Mouse (Mus musculus) neural tube, embryonic 13.5 days (tissue): ENCODE measurements around the gene 5330417C22Rik. TPM values are rescaled to one million over a fixed set of nuclear protein-coding genes. Genes with fewer than 3 reads are reported as not detected.
A peak's percentile ranks its signal among the peaks of the same experiment; 100 is the strongest.

Experiments
- ATAC-seq: fragments of 200-750 bp; cut with Nextera tagmentation; 2 replicates; pipeline ENCODE4 v1.8.0; 2017; ENCODE audit warnings: low read depth, mild to moderate bottlenecking, moderate TSS enrichment, moderate library complexity
- H3K27ac ChIP-seq: fragments of 300-500 bp; sonication (generic); replicated peaks from 2 replicates; pipeline ENCODE4 v1.5.1; 2015; ENCODE audit warnings: moderate library complexity, mild to moderate bottlenecking, inconsistent platforms
- H3K27me3 ChIP-seq: fragments of 300-500 bp; sonication (generic); 2 replicates; pipeline ENCODE4 v1.6.1; 2015; ENCODE audit warnings: mild to moderate bottlenecking, inconsistent platforms
- H3K36me3 ChIP-seq: fragments of 300-500 bp; sonication (generic); 2 replicates; pipeline ENCODE4 v1.6.1; 2015; ENCODE audit warnings: mild to moderate bottlenecking, inconsistent platforms
- H3K4me1 ChIP-seq: fragments of 300-500 bp; sonication (generic); replicated peaks from 2 replicates; pipeline ENCODE4 v1.6.1; 2015; ENCODE audit warnings: inconsistent platforms
- H3K4me2 ChIP-seq: fragments of 300-500 bp; sonication (generic); 2 replicates; pipeline ENCODE4 v1.6.1; 2015; ENCODE audit warnings: inconsistent platforms, mild to moderate bottlenecking, moderate library complexity
- H3K4me3 ChIP-seq: fragments of 300-500 bp; sonication (generic); 2 replicates; pipeline ENCODE4 v1.5.1; 2015; ENCODE audit warnings: mild to moderate bottlenecking, inconsistent platforms
- H3K9ac ChIP-seq: fragments of 300-500 bp; sonication (generic); 2 replicates; pipeline ENCODE4 v1.6.1; 2015; ENCODE audit warnings: moderate library complexity, mild to moderate bottlenecking, inconsistent platforms
- H3K9me3 ChIP-seq: fragments of 300-500 bp; sonication (generic); 2 replicates; pipeline ENCODE4 v1.6.1; 2016; ENCODE audit warnings: inconsistent platforms
- WGBS: fragments of 180-500 bp; shearing (Covaris S2); methylation state at CpG from one replicate; pipeline ENCODE4 v1.1.7; 2015; 5-methylcytosine and 5-hydroxymethylcytosine counted together
- polyA plus RNA-seq: library from polyadenylated mRNA; unstranded; fragments of >200 nt; fragmentation: Nextera tagmentation; extraction: Ambion mirVana; gene quantifications from 2 replicates; pipeline ENCODE4 v1.2.1, GENCODE M21; 2015

The 5330417C22Rik gene
- polyA plus RNA-seq, 1 experiment from 2014 or later, result 6.9 TPM

DNA sequence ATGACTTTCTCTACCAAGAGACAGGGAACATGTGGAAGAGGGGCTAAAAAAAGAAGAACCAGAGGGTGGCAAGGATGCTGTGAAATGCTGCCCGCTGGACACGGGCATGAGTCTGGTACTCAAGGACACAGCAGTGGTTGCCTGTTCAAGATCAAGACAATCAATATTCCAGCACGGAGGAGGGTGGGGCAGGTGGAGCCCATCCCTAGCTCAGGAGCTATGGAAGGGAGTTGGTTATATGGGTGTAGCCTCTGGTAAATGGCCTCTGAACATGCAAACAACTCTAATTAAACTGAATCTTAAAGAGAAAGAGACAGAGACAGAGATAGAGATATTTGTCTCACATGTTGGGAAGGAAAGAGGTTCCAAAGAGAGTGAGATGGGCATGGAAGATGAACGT, 51.6 kb downstream of the 5330417C22Rik start:
- Histone ChIP-seq H3K36me3 (no peaks in the 10 kb centered on the region), H3K27ac (no peak overlapping the region), H3K9me3 (no peaks in the 10 kb centered on the region), H3K4me2 (no peak overlapping the region), H3K27me3 (no peaks in the 10 kb centered on the region), H3K9ac (no peak overlapping the region), H3K4me1 (no peaks in the 10 kb centered on the region), H3K4me3 (no peak overlapping the region)
- no peak for ATAC-seq
- 92% methylated on average over 4 of the region's 4 CpGs for WGBS

DNA sequence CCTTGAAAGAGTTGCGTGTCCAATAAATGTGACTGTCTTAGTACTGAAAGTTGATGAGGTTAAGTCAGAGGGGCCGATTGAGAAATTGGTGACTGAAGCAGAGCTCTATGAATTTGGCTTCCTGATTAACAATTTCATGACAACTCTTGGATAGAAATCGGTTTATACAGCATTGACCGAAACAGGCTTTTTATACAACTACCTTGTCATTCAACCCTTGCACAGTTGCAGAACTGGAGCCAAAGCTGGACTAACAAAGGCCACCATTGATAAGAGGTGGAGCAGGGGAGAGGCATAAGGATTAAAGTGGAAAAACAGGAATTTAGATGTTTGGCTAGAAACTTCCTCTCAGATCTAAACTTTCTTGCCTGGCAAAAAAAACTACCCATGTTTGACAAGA, 57.5 kb downstream of the 5330417C22Rik start:
- no peaks in the 10 kb centered on the region for H3K9me3 ChIP-seq
- ATAC-seq, result no peak
- H3K4me2 ChIP-seq, result no peak overlapping the region
- no peaks in the 10 kb centered on the region for H3K27me3 ChIP-seq
- H3K4me1 ChIP-seq, result no peaks in the 10 kb centered on the region
- no peak overlapping the region for H3K4me3 ChIP-seq
- H3K27ac ChIP-seq, result no peak overlapping the region
- no peak overlapping the region for H3K9ac ChIP-seq
- WGBS, result 88% methylated on average over 4 of the region's 4 CpGs
- no peaks in the 10 kb centered on the region for H3K36me3 ChIP-seq

DNA sequence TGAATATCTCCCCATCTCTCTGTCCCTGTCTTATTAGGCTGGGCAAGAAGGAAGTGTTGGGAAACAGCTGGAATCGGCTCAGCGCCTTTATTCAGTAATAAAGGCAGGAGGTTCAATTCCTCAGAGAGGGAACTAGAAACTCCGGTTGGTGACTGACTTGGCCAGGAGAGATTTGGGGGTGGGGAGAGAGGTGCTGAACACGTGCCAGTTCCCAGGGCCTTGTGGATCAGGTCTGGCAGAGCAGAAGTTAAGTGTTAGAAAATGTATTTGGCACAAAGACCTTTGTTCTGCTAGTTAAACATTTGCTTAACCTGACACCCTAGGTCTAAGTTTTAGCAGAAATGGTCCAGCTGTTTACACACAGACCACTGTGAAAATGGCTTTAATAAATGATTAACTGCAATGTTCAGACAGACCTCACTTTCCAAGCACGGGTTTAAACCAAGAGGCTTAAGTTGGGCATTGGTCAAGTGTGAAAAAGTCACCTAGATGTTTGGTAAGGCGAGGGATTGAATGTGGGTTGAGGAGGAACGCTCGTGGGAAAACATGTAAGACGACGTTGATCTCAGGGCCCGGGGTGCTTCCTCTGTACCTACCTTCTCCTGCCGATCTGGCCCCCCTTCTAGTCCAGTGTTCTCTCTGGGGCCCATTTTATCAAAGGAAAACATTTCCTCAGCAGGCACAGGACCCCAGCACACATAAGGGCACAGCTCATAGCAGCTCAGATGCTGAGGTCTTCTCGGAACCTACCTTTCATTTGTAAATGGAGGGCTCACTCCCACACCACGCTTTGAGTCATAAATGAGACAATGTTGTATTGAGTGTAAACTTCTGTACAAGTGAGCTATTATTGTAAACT, 59.3 kb downstream of the 5330417C22Rik start:
- ATAC-seq, result no peak
- H3K4me1 ChIP-seq, result no peaks in the 10 kb centered on the region
- no peak overlapping the region for H3K4me2 ChIP-seq
- no peaks in the 10 kb centered on the region for H3K9me3 ChIP-seq
- no peak overlapping the region for H3K4me3 ChIP-seq
- H3K27ac ChIP-seq, result no peak overlapping the region
- H3K9ac ChIP-seq, result no peak overlapping the region
- no peaks in the 10 kb centered on the region for H3K27me3 ChIP-seq
- 49% methylated on average over 14 of the region's 14 CpGs for WGBS
- H3K36me3 ChIP-seq, result no peaks in the 10 kb centered on the region

DNA sequence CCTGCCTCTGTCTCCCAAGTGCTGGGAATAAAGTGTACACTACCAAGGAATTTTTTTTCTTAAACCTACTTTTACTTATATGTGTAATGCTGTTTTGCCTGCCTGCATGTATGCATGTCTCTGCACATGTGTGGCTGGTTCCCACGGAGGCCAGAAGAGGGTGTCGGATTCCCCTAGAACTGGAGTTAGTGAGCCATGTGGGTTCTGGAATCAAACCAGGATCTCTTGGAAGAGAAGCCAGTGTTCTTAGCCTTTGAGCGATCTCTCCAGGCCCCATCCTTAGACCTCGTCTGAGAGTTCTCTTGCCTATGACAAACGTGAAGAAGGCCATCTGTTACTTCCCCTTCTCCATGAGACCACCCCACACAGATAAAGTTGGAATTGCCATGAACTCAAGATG, 60.8 kb downstream of the 5330417C22Rik start:
- Histone ChIP-seq H3K27ac (no peak overlapping the region), H3K4me3 (no peak overlapping the region), H3K36me3 (no peaks in the 10 kb centered on the region), H3K4me1 (no peaks in the 10 kb centered on the region), H3K4me2 (no peak overlapping the region), H3K9me3 (no peaks in the 10 kb centered on the region), H3K9ac (no peak overlapping the region), H3K27me3 (no peaks in the 10 kb centered on the region)
- ATAC-seq, result no peak
- WGBS, result 83% methylated on average over 5 of the region's 5 CpGs

DNA sequence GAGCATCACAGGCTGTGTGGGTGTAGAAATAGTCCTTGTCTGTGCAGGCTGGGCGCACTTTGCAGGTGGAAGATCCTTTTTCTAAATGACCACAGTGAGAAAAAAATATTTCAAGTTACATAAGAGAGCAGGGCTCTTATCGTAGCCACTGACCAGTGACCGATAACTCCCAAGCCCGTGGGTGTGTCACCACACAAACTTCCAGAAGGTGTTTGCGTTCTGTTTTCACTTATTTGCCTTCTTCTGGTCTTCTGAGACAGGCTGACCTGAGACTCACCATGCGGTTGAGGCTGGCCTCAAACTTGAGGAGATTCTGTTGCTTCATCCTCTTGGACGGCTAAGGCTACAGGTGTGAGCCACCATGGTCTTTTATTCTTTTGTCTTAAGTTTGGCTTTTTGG, 61.4 kb downstream of the 5330417C22Rik start:
- Histone ChIP-seq H3K9ac (no peak overlapping the region), H3K27ac (no peak overlapping the region), H3K4me2 (no peak overlapping the region), H3K9me3 (no peaks in the 10 kb centered on the region), H3K27me3 (no peaks in the 10 kb centered on the region), H3K4me3 (no peak overlapping the region), H3K36me3 (no peaks in the 10 kb centered on the region), H3K4me1 (no peaks in the 10 kb centered on the region)
- 95% methylated on average over 7 of the region's 7 CpGs for WGBS
- ATAC-seq, result no peak

DNA sequence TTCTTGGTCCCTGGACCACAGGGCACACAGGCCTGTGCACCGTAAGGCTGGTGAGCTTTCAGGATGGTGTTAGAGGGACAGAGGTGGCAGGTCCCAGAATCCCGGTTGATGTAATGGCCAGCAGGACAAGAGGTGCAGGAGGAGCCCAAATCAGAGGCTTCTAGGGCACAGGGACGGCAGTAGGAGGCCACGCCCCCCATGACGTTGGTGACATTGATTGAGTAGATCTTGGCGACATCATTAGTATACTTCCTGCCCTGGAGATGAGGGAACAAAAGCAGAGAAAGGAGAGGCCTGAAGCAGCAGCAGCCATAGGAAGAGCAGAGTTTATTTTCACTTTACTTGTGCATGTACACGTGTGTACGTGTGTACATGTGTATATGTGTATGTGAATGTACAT, 68.6 kb downstream of the 5330417C22Rik start:
- Histone ChIP-seq H3K9ac (no peak overlapping the region), H3K4me3 (no peak overlapping the region), H3K27ac (no peak overlapping the region), H3K4me1 (no peaks in the 10 kb centered on the region), H3K27me3 (no peaks in the 10 kb centered on the region), H3K36me3 (no peaks in the 10 kb centered on the region), H3K9me3 (no peaks in the 10 kb centered on the region), H3K4me2 (no peak overlapping the region)
- no peak for ATAC-seq
- 56% methylated on average over 8 of the region's 8 CpGs for WGBS

DNA sequence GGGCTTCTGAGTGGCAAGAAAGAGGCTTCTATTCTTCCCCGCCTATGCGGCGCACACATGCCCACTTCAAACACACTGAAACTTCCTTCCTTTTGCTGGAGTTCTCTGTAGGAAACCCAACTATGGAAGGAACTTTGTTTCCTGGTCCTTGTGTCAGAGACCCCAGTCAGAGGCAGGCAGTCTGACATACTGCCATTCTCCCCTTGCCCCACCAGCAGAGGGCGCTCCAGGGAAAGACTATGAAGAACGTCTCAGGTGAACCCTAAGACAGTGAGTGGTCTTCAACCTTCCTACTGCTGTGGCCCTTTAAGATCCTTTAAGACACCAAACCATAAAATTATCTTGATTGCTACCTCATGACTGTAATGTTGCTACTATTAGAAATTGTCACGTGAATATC, 69.9 kb downstream of the 5330417C22Rik start:
- Histone ChIP-seq H3K9ac (no peak overlapping the region), H3K4me1 (no peaks in the 10 kb centered on the region), H3K27ac (no peak overlapping the region), H3K4me3 (no peak overlapping the region), H3K4me2 (no peak overlapping the region), H3K36me3 (no peaks in the 10 kb centered on the region), H3K9me3 (no peaks in the 10 kb centered on the region), H3K27me3 (no peaks in the 10 kb centered on the region)
- WGBS, result 85% methylated on average over 6 of the region's 6 CpGs
- ATAC-seq, result no peak

DNA sequence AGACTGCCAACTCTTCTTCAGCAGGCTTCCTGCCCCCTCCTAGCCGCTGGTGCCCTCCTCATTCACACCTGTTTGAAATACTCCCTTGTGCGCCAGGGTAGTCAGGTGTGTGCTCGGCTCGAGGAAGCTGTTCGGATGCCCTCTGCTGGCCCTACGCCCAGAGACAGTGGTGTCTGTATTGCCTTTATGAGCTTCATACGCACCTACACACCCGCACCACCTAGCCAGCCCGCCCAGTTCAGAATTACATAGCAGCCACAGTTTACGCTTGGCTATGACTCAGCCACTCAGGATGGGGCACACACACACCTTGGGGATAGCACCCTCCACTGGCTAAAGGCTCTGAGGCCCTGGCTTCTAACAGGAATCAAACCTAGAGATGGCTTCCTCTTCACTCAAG, 77.5 kb downstream of the 5330417C22Rik start:
- H3K27ac ChIP-seq, result no peak overlapping the region
- H3K4me3 ChIP-seq, result no peak overlapping the region
- H3K36me3 ChIP-seq, result no peaks in the 10 kb centered on the region
- no peaks in the 10 kb centered on the region for H3K9me3 ChIP-seq
- 49% methylated on average over 10 of the region's 10 CpGs for WGBS
- no peaks in the 10 kb centered on the region for H3K4me1 ChIP-seq
- H3K4me2 ChIP-seq, result no peak overlapping the region
- H3K9ac ChIP-seq, result no peak overlapping the region
- no peak for ATAC-seq
- no peaks in the 10 kb centered on the region for H3K27me3 ChIP-seq

DNA sequence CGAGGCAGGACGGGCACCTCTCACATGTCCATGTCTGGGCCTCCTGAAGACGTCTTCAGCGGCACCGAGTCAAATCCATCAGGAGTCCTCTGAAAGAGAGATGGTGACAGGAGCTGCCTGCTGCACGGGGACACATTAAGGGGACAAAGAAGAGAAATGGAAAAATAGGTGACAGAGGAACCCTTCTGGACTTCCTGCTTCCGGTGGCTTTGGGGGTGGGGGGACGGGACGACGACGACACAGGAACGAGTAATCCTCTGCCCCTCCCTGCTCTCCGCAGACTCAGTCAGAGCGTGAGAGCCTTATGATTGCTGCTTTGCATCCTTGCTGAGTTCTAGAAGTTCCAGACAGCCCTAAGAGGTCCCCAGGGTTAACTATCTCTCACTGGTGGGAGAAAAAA, 78.0 kb downstream of the 5330417C22Rik start:
- no peak overlapping the region for H3K27ac ChIP-seq
- H3K9me3 ChIP-seq, result no peaks in the 10 kb centered on the region
- H3K4me3 ChIP-seq, result no peak overlapping the region
- no peaks in the 10 kb centered on the region for H3K4me1 ChIP-seq
- ATAC-seq, result no peak
- WGBS, result 63% methylated on average over 14 of the region's 14 CpGs
- H3K9ac ChIP-seq, result no peak overlapping the region
- no peaks in the 10 kb centered on the region for H3K36me3 ChIP-seq
- no peaks in the 10 kb centered on the region for H3K27me3 ChIP-seq
- H3K4me2 ChIP-seq, result no peak overlapping the region

DNA sequence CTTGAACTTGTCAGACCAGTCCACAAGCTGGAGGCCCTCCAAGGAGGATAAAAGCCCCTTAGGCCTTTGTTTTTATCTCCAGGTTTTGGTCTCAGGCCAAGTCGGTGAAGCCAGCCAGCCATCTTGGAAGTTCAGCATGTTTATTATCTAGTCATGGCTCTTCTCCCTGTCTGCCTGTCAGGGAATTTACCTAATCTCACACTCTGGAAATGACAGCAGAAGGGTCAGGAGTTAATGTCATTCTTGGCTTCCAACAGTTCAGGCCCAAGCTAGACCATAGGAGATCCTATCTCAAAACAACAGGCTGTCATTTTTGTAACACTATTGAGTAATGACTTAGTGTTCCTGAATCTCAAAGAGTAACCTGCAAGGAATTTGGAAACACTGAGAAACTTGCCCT, 82.2 kb downstream of the 5330417C22Rik start:
- H3K36me3 ChIP-seq, result no peaks in the 10 kb centered on the region
- H3K9ac ChIP-seq, result no peak overlapping the region
- H3K4me1 ChIP-seq, result no peaks in the 10 kb centered on the region
- H3K27me3 ChIP-seq, result no peaks in the 10 kb centered on the region
- WGBS, result 83% methylated on average over 1 of the region's 1 CpGs
- no peaks in the 10 kb centered on the region for H3K9me3 ChIP-seq
- H3K27ac ChIP-seq, result no peak overlapping the region
- no peak for ATAC-seq
- H3K4me2 ChIP-seq, result no peak overlapping the region
- no peak overlapping the region for H3K4me3 ChIP-seq

DNA sequence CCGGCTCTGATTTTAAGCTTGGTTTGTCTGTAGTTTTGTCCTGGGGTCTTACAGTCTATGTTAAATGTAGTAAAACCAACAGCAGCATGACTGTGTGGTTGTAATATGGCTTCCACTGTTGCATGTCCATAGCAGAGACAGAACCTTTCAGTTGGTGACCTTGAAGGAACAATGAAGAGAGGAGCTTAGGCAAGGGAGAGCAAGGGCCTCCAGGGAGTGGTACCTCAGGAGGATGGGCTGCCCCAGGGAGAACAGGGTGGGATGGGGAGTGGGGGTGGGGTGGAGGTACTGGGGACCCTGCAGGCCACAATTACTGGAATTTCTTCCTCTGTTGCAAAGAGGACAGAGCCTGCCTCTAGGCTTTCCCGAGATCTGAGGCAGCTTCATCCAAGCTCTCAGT, 84.4 kb downstream of the 5330417C22Rik start:
- no peaks in the 10 kb centered on the region for H3K27me3 ChIP-seq
- no peak for ATAC-seq
- WGBS, result 87% methylated on average over 2 of the region's 2 CpGs
- H3K36me3 ChIP-seq, result no peaks in the 10 kb centered on the region
- no peak overlapping the region for H3K4me3 ChIP-seq
- H3K9ac ChIP-seq, result no peak overlapping the region
- no peak overlapping the region for H3K4me2 ChIP-seq
- H3K27ac ChIP-seq, result no peak overlapping the region
- H3K9me3 ChIP-seq, result no peaks in the 10 kb centered on the region
- H3K4me1 ChIP-seq, result no peaks in the 10 kb centered on the region

DNA sequence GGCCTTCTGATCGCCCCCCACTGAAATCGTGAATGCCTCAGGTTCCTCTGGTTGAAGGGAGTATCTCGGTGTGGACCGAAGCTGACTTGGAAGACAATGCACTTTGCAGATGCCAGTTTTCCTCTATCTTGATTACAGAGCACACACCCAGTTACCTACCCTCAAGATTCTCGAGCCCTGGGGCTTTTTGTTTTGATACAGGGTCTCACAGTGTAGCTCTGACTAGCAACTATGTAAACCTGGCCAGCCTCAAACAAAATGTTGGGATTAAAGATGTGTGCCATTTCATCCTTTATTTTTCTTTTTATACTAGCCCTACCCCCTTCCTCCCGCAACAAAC, 91.0 kb downstream of the 5330417C22Rik start:
- no peak; the same call in 1 of the 2 replicates for ATAC-seq
- WGBS, result 13% methylated on average over 6 of the region's 6 CpGs
- Histone ChIP-seq H3K9me3 (no peaks in the 10 kb centered on the region), H3K4me1 (peaks cover 50% of the 10 kb centered on the region), H3K27ac (peak overlapping the region; percentile 90), H3K36me3 (peaks cover 9% of the 10 kb centered on the region; the same call in 1 of the 2 replicates), H3K9ac (peak overlapping the region; percentile 90), H3K27me3 (no peaks in the 10 kb centered on the region), H3K4me3 (peak overlapping the region; percentile 84), H3K4me2 (peak overlapping the region; percentile 96)
